Comparison of ENCODE assay signal across 8 mouse cellular contexts in genomic region chr13:21279559-21279958, GRCm38 (mm10). TPM values are rescaled to one million over a fixed set of nuclear protein-coding genes. Genes with fewer than 3 reads are reported as not detected.
A peak's percentile ranks its signal among the peaks of the same experiment; 100 is the strongest.
DNase-seq lines count a peak whose midpoint lies in the region; ATAC-seq and TF ChIP-seq lines count a peak whose summit lies in the region.

No protein-coding gene starts in this region.

- WGBS in forebrain, embryonic 13.5 days: under 1% methylated on average over 13 of the region's 13 CpGs
- 0% methylated on average over 13 of the region's 13 CpGs for WGBS in liver, embryonic 15.5 days (ENCODE audit: insufficient replicate concordance)
- 1% methylated on average over 13 of the region's 13 CpGs for WGBS in neural tube, embryonic 12.5 days
- 1% methylated on average over 13 of the region's 13 CpGs for WGBS in stomach, postnatal 0 days

- no peak for TF ChIP-seq EP300 in ES-Bruce4 (IDR thresholded peaks at IDR 0.05; ENCODE audit: insufficient read depth, low read depth, low read length)
- no peak for TF ChIP-seq EP300 in stomach, postnatal 0 days (optimal IDR thresholded peaks at IDR 0.05)

- H3K4me1 ChIP-seq in ES-Bruce4 (ENCODE audit: control insufficient read depth, insufficient read depth, low read length): no peaks in the 10 kb centered on the region
- peaks cover 11% of the 10 kb centered on the region; the same call in 1 of the 2 replicates for H3K4me1 ChIP-seq in forebrain, embryonic 13.5 days
- peaks cover 24% of the 10 kb centered on the region for H3K4me1 ChIP-seq in liver, embryonic 15.5 days (replicated peaks)
- H3K4me1 ChIP-seq in neural tube, embryonic 12.5 days: peaks cover 4% of the 10 kb centered on the region; the same call in 1 of the 2 replicates
- H3K4me1 ChIP-seq in stomach, postnatal 0 days (replicated peaks; ENCODE audit: control insufficient read depth, insufficient read depth): 0 out of 2 replicates have a peak, but pooled peaks cover 2% of the 10 kb centered on the region

- H3K4me3 ChIP-seq in ES-Bruce4 (ENCODE audit: low read depth, low read length): peak overlapping the region; percentile 75
- peak overlapping the region; percentile 49 for H3K4me3 ChIP-seq in forebrain, embryonic 13.5 days
- peak overlapping the region; percentile 58 for H3K4me3 ChIP-seq in liver, embryonic 15.5 days (replicated peaks)
- H3K4me3 ChIP-seq in neural tube, embryonic 12.5 days: peak overlapping the region; percentile 41
- H3K4me3 ChIP-seq in stomach, postnatal 0 days (ENCODE audit: low read depth, low read length): peak overlapping the region; percentile 48

- peak overlapping the region; percentile 65 for H3K4me2 ChIP-seq in forebrain, embryonic 13.5 days
- H3K4me2 ChIP-seq in liver, embryonic 15.5 days: peak overlapping the region; percentile 77
- H3K4me2 ChIP-seq in neural tube, embryonic 12.5 days (replicated peaks): peak overlapping the region; percentile 62
- peak overlapping the region; percentile 66 for H3K4me2 ChIP-seq in stomach, postnatal 0 days (replicated peaks; ENCODE audit: low read depth)

- peak; percentile 73 for ATAC-seq in forebrain, embryonic 13.5 days
- peak; percentile 59 for ATAC-seq in liver, embryonic 15.5 days (ENCODE audit: insufficient read depth)
- peak; percentile 10; the same call in 1 of the 2 replicates for ATAC-seq in neural tube, embryonic 12.5 days (ENCODE audit: low FRiP score, low read depth)
- peak; percentile 68 for ATAC-seq in stomach, postnatal 0 days (ENCODE audit: low FRiP score, low TSS enrichment)

- no peak for TF ChIP-seq POLR2A in ES-Bruce4 (IDR thresholded peaks at IDR 0.05; ENCODE audit: insufficient read depth, low read length)

- H3K27ac ChIP-seq in ES-Bruce4 (ENCODE audit: insufficient read depth, low read length): no peak overlapping the region
- no peak overlapping the region for H3K27ac ChIP-seq in forebrain, embryonic 13.5 days
- H3K27ac ChIP-seq in liver, embryonic 15.5 days (replicated peaks): no peak overlapping the region
- no peak overlapping the region for H3K27ac ChIP-seq in neural tube, embryonic 12.5 days
- no peak overlapping the region for H3K27ac ChIP-seq in stomach, postnatal 0 days (replicated peaks)

- no peaks in the 10 kb centered on the region; the same call in 1 of the 2 replicates for H3K27me3 ChIP-seq in ES-Bruce4 (ENCODE audit: control insufficient read depth, insufficient read depth, low read length, poor library complexity, severe bottlenecking)
- peaks cover 11% of the 10 kb centered on the region for H3K27me3 ChIP-seq in forebrain, embryonic 13.5 days
- H3K27me3 ChIP-seq in liver, embryonic 15.5 days: peaks cover 9% of the 10 kb centered on the region
- H3K27me3 ChIP-seq in neural tube, embryonic 12.5 days (replicated peaks): no peaks in the 10 kb centered on the region
- H3K27me3 ChIP-seq in stomach, postnatal 0 days (ENCODE audit: control insufficient read depth, insufficient read depth, low read length): no peaks in the 10 kb centered on the region

- no peaks in the 10 kb centered on the region for H3K36me3 ChIP-seq in ES-Bruce4 (ENCODE audit: control insufficient read depth, insufficient read depth, low read length, poor library complexity, severe bottlenecking)
- no peaks in the 10 kb centered on the region for H3K36me3 ChIP-seq in forebrain, embryonic 13.5 days (ENCODE audit: poor library complexity, severe bottlenecking)
- H3K36me3 ChIP-seq in liver, embryonic 15.5 days (replicated peaks): no peaks in the 10 kb centered on the region
- H3K36me3 ChIP-seq in neural tube, embryonic 12.5 days: no peaks in the 10 kb centered on the region
- H3K36me3 ChIP-seq in stomach, postnatal 0 days (ENCODE audit: control insufficient read depth, insufficient read depth, low read length): no peaks in the 10 kb centered on the region

- no peaks in the 10 kb centered on the region for H3K9me3 ChIP-seq in ES-Bruce4 (replicated peaks; ENCODE audit: control insufficient read depth, insufficient read depth, low read length, poor library complexity, severe bottlenecking)
- no peaks in the 10 kb centered on the region for H3K9me3 ChIP-seq in forebrain, embryonic 13.5 days (replicated peaks)
- H3K9me3 ChIP-seq in liver, embryonic 15.5 days (replicated peaks): no peaks in the 10 kb centered on the region
- H3K9me3 ChIP-seq in neural tube, embryonic 12.5 days: no peaks in the 10 kb centered on the region
- H3K9me3 ChIP-seq in stomach, postnatal 0 days (ENCODE audit: control insufficient read depth, low read length): no peaks in the 10 kb centered on the region

- TF ChIP-seq CTCF in ES-Bruce4 (IDR thresholded peaks at IDR 0.05; ENCODE audit: low read depth, low read length): no peak
- no peak for TF ChIP-seq CTCF in stomach, postnatal 0 days (IDR thresholded peaks at IDR 0.05; ENCODE audit: low read depth)

- peak overlapping the region; percentile 87 for H3K9ac ChIP-seq in ES-Bruce4 (ENCODE audit: low read depth, poor library complexity, severe bottlenecking)
- peak overlapping the region; percentile 54 for H3K9ac ChIP-seq in forebrain, embryonic 13.5 days
- peak overlapping the region; percentile 41; the same call in 1 of the 2 replicates for H3K9ac ChIP-seq in liver, embryonic 15.5 days
- H3K9ac ChIP-seq in neural tube, embryonic 12.5 days: 0 out of 2 replicates have a peak overlapping the region, but pooled peaks have one; percentile 35
- peak overlapping the region; percentile 38; the same call in 1 of the 2 replicates for H3K9ac ChIP-seq in stomach, postnatal 0 days (ENCODE audit: low read length)

- intact Hi-C loops in heart, postnatal 10 days (cut with DNase I): loop anchor here (2.0 kb wide), 1 partner anchor 47 kb away; no protein-coding TSS in a partner anchor

- DNase-seq in c-Kit-positive CD71-positive TER-119-positive erythroid progenitor cells, embryonic 14.5 days (ENCODE audit: low spot score): peak; percentile 82
- peak; percentile 89 for DNase-seq in heart, postnatal 10 days
- DNase-seq in kidney, postnatal 4 days: peak; percentile 68 to 78
- peak; percentile 76 for DNase-seq in stomach, postnatal 0 days (ENCODE audit: low spot score)

RNA-seq across cellular contexts. Expression of gene Gpx5, which starts 13.0 kb away (rescaled TPM):
- not detected in 2 replicates for polyA plus RNA-seq in ES-Bruce4 (2011; ENCODE audit: insufficient read depth, insufficient read length, low read depth, missing spikeins)
- polyA plus RNA-seq in forebrain, embryonic 13.5 days (2015; fragmentation: Nextera tagmentation; extraction: Ambion mirVana): not detected in 2 replicates
- total RNA-seq in heart, postnatal 10 days (2021): not detected
- not detected in 2 replicates for polyA plus RNA-seq in liver, embryonic 15.5 days (2015; fragmentation: Nextera tagmentation; extraction: Ambion mirVana)
- not detected in 2 replicates for polyA plus RNA-seq in neural tube, embryonic 12.5 days (2016; fragmentation: Nextera tagmentation; extraction: Ambion mirVana)
- 0.06 TPM in 1 of 2 replicates, not detected in the other for polyA plus RNA-seq in stomach, postnatal 0 days (2015; fragmentation: Nextera tagmentation; extraction: Ambion mirVana)

RNA-seq across cellular contexts. Expression of gene Gpx6, which starts 32.4 kb away (rescaled TPM):
- 1.2 and 2.2 TPM in 2 replicates for polyA plus RNA-seq in ES-Bruce4 (2011; ENCODE audit: insufficient read depth, insufficient read length, low read depth, missing spikeins)
- polyA plus RNA-seq in forebrain, embryonic 13.5 days (2015; fragmentation: Nextera tagmentation; extraction: Ambion mirVana): not detected in 2 replicates
- total RNA-seq in heart, postnatal 10 days (2021): not detected
- not detected in 2 replicates for polyA plus RNA-seq in liver, embryonic 15.5 days (2015; fragmentation: Nextera tagmentation; extraction: Ambion mirVana)
- polyA plus RNA-seq in neural tube, embryonic 12.5 days (2016; fragmentation: Nextera tagmentation; extraction: Ambion mirVana): 0.15 TPM in 1 of 2 replicates, not detected in the other
- polyA plus RNA-seq in stomach, postnatal 0 days (2015; fragmentation: Nextera tagmentation; extraction: Ambion mirVana): 0.07 TPM in 1 of 2 replicates, not detected in the other

Comparison
In these comparisons a context has a peak if more than half of its experiments do, and no peak if none do; other contexts are left out.
1. H3K9ac ChIP-seq: peak in every context shown above with its lines; median percentile 87 in ES-Bruce4; 54 in forebrain, embryonic 13.5 days; 41 in liver, embryonic 15.5 days; 38 in stomach, postnatal 0 days; 35 in neural tube, embryonic 12.5 days.
2. ATAC-seq: peak in every context shown above with its lines; median percentile 73 in forebrain, embryonic 13.5 days; 68 in stomach, postnatal 0 days; 59 in liver, embryonic 15.5 days; 10 in neural tube, embryonic 12.5 days.